Mouse (Mus musculus) intestine, postnatal 0 days (tissue): ENCODE measurements around the gene Nudt9. TPM values are rescaled to one million over a fixed set of nuclear protein-coding genes. Genes with fewer than 3 reads are reported as not detected.

Source experiments
- ATAC-seq: fragments of 200-750 bp; cut with Nextera tagmentation; 2 replicates; pipeline ENCODE4 v1.8.0; 2017; ENCODE audit warnings: mild to moderate bottlenecking, moderate TSS enrichment, moderate library complexity
- H3K27ac ChIP-seq: fragments of 300-500 bp; sonication (generic); 2 replicates; pipeline ENCODE4 v1.5.1; 2014; ENCODE audit warnings: mild to moderate bottlenecking, low read depth, low read length, moderate library complexity
- H3K27me3 ChIP-seq: fragments of 300-500 bp; sonication (generic); replicated peaks from 2 replicates; pipeline ENCODE4 v1.6.1; 2014; ENCODE audit warnings: low read length, mixed read lengths; ENCODE audit not compliant: control insufficient read depth, insufficient read depth
- H3K36me3 ChIP-seq: fragments of 300-500 bp; sonication (generic); 2 replicates; pipeline ENCODE4 v1.6.1; 2014; ENCODE audit warnings: mild to moderate bottlenecking, moderate library complexity; ENCODE audit not compliant: control insufficient read depth, insufficient read depth
- H3K4me1 ChIP-seq: fragments of 300-500 bp; sonication (generic); replicated peaks from 2 replicates; pipeline ENCODE4 v1.6.1; 2014; ENCODE audit warnings: antibody characterized with exemption, low read length, mixed read lengths; ENCODE audit not compliant: control insufficient read depth, insufficient read depth
- H3K4me2 ChIP-seq: fragments of 300-500 bp; sonication (generic); replicated peaks from 2 replicates; pipeline ENCODE4 v1.6.1; 2014; ENCODE audit warnings: low read depth, mild to moderate bottlenecking, moderate library complexity
- H3K4me3 ChIP-seq: fragments of 300-500 bp; sonication (generic); 2 replicates; pipeline ENCODE4 v1.5.1; 2014; ENCODE audit warnings: low read depth, low read length
- H3K9ac ChIP-seq: fragments of 300-500 bp; sonication (generic); 2 replicates; pipeline ENCODE4 v1.6.1; 2014; ENCODE audit warnings: mild to moderate bottlenecking, low read depth, low read length
- H3K9me3 ChIP-seq: fragments of 300-500 bp; sonication (generic); 2 replicates; pipeline ENCODE4 v1.6.1; 2016; ENCODE audit warnings: mixed run types; ENCODE audit not compliant: control insufficient read depth
- CTCF ChIP-seq: sonication (generic); IDR thresholded peaks from 2 replicates; pipeline ENCODE4 v1.5.1; 2016; ENCODE audit warnings: low read depth, mild to moderate bottlenecking, control low read depth, antibody characterized with exemption, moderate library complexity
- WGBS: fragments of 180-500 bp; shearing (Covaris S2); extraction: QIAGEN DNeasy Blood & Tissue Kit; methylation state at CpG from one replicate; pipeline ENCODE4 v1.1.7; 2014; 5-methylcytosine and 5-hydroxymethylcytosine counted together
- polyA plus RNA-seq: library from polyadenylated mRNA; unstranded; fragments of >200 nt; fragmentation: Nextera tagmentation; extraction: Ambion mirVana; gene quantifications from 2 replicates; pipeline ENCODE4 v1.2.1, GENCODE M21; 2015

The Nudt9 gene
- polyA plus RNA-seq, 1 experiment from 2014 or later, result 81.1 TPM

GRCm38 (mm10) chr5:104058021-104058420 lies 11.9 kb downstream of the Nudt9 start:
- no peaks in the 10 kb centered on the region for H3K4me1 ChIP-seq
- WGBS, result 60% methylated on average over 15 of the region's 15 CpGs

GRCm38 (mm10) chr5:104059628-104060027 lies 13.5 kb downstream of the Nudt9 start:
- TF ChIP-seq CTCF, result peak; percentile 26; the same call in 1 of the 2 replicates
- Histone ChIP-seq H3K9ac (no peak overlapping the region), H3K27me3 (no peaks in the 10 kb centered on the region), H3K36me3 (peaks cover 43% of the 10 kb centered on the region), H3K9me3 (no peaks in the 10 kb centered on the region), H3K4me2 (no peak overlapping the region), H3K4me1 (no peaks in the 10 kb centered on the region), H3K4me3 (no peak overlapping the region), H3K27ac (no peak overlapping the region)
- WGBS, result 55% methylated on average over 9 of the region's 9 CpGs
- ATAC-seq, result no peak

More at GRCm38 (mm10) chr5:104058021-104058420, 11.9 kb downstream of the Nudt9 start:
- Histone ChIP-seq H3K9me3 (no peaks in the 10 kb centered on the region), H3K9ac (no peak overlapping the region), H3K27me3 (no peaks in the 10 kb centered on the region), H3K27ac (no peak overlapping the region), H3K36me3 (peaks cover 40% of the 10 kb centered on the region), H3K4me3 (no peak overlapping the region), H3K4me2 (no peak overlapping the region)
- peak; percentile 79 for TF ChIP-seq CTCF
- no peak for ATAC-seq

GRCm38 (mm10) chr5:104060429-104060828 lies 14.3 kb downstream of the Nudt9 start:
- Histone ChIP-seq H3K4me3 (no peak overlapping the region), H3K27ac (peak overlapping the region; percentile 7; the same call in 1 of the 2 replicates), H3K4me2 (no peak overlapping the region), H3K27me3 (no peaks in the 10 kb centered on the region), H3K36me3 (peaks cover 46% of the 10 kb centered on the region), H3K9ac (no peak overlapping the region), H3K4me1 (no peaks in the 10 kb centered on the region), H3K9me3 (no peaks in the 10 kb centered on the region)
- ATAC-seq, result no peak
- TF ChIP-seq CTCF, result no peak
- WGBS, result 85% methylated on average over 5 of the region's 5 CpGs

GRCm38 (mm10) chr5:104061936-104062772 lies 16.0 kb downstream of the Nudt9 start:
- no peaks in the 10 kb centered on the region for H3K4me1 ChIP-seq
- H3K27ac ChIP-seq, result no peak overlapping the region
- no peaks in the 10 kb centered on the region for H3K9me3 ChIP-seq
- H3K4me3 ChIP-seq, result no peak overlapping the region
- no peaks in the 10 kb centered on the region for H3K27me3 ChIP-seq
- ATAC-seq, result no peak
- H3K4me2 ChIP-seq, result no peak overlapping the region
- peaks cover 46% of the 10 kb centered on the region for H3K36me3 ChIP-seq
- no peak overlapping the region for H3K9ac ChIP-seq
- 81% methylated on average over 13 of the region's 13 CpGs for WGBS
- TF ChIP-seq CTCF, result no peak

- peaks cover 46% of the 10 kb centered on the region for H3K36me3 ChIP-seq
- H3K4me2 ChIP-seq, result no peak overlapping the region
- H3K27ac ChIP-seq, result no peak overlapping the region
- WGBS, result 92% methylated on average over 11 of the region's 11 CpGs
- no peaks in the 10 kb centered on the region for H3K27me3 ChIP-seq
- H3K9me3 ChIP-seq, result no peaks in the 10 kb centered on the region
- no peak for TF ChIP-seq CTCF
- H3K4me3 ChIP-seq, result no peak overlapping the region
- no peak for ATAC-seq
- H3K4me1 ChIP-seq, result no peaks in the 10 kb centered on the region
- H3K9ac ChIP-seq, result no peak overlapping the region
Observed at GRCm38 (mm10) chr5:104062773-104063551, 16.9 kb downstream of the Nudt9 start.

GRCm38 (mm10) chr5:104068751-104069150 lies 22.6 kb downstream of the Nudt9 start:
- peak; percentile 82 for TF ChIP-seq CTCF
- ATAC-seq, result no peak

More at GRCm38 (mm10) chr5:104068751-104069150, 22.6 kb downstream of the Nudt9 start:
- H3K27ac ChIP-seq, result no peak overlapping the region
- no peak overlapping the region for H3K9ac ChIP-seq
- WGBS, result 89% methylated on average over 7 of the region's 7 CpGs
- H3K36me3 ChIP-seq, result peaks cover 9% of the 10 kb centered on the region
- H3K4me2 ChIP-seq, result no peak overlapping the region
- no peaks in the 10 kb centered on the region for H3K27me3 ChIP-seq
- no peaks in the 10 kb centered on the region for H3K4me1 ChIP-seq
- H3K9me3 ChIP-seq, result no peaks in the 10 kb centered on the region
- no peak overlapping the region for H3K4me3 ChIP-seq
